Mouse (Mus musculus): Measurements from ENCODE around the gene Zdhhc21. TPM values are rescaled to one million over a fixed set of nuclear protein-coding genes. Genes with fewer than 3 reads are reported as not detected.

Zdhhc21 gene
- total RNA-seq (2014; fragmentation: Nextera tagmentation) = 17.8 and 22.6 TPM in 2 replicates
- 11.4 and 21.0 TPM in 2 replicates for total RNA-seq (2017)

- ATAC-seq (replicated peaks; ENCODE audit: low FRiP score, low TSS enrichment, poor library complexity, severe bottlenecking) = peak; percentile 71
Observed at GRCm38 (mm10) chr4:82859131-82860125, at the start of gene Zdhhc21. Zdhhc21 (minus strand) TSS chr4:82859958.

DNA sequence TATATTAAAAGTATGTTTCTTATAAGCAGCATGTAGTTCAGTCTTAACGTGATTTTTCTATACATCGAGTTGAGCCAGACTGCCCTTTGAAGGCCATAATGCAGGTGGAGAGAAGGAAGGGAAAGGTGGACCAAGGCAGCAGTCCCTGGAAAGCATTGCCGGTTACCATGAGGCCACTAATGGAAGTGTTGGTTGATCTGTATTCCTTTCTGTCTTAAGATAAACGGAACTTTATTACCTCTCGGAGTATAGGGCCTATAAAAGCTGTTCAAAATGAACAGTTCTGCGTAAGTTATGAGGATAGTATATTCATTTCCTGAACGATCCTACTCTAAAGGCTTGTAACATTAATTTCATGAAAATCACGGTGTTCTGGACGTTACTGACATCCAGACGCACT, 35.5 kb upstream of the Zdhhc21 start:
- ATAC-seq (replicated peaks; ENCODE audit: low FRiP score, low TSS enrichment, poor library complexity, severe bottlenecking) = no peak

DNA sequence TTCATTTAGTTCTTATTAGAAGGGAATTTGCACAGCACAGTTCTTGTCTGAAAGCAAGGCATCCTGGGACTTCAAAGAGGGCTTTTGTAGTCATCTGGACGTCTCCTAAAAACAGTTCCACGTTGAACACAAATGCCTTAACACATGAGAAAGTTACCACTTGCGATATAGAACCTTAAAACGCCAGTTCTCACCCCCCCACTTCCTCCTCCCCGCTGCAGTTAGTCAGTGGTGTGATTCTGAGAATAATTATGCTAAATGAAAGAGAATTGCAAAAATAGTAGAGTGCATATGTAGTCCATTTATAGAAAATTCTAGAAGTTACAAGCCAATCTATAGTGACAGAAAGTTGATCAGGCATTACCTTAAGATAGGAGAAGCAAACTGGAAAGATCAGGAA, 32.5 kb upstream of the Zdhhc21 start:
- no peak for ATAC-seq (replicated peaks; ENCODE audit: low FRiP score, low TSS enrichment, poor library complexity, severe bottlenecking)

- ATAC-seq (replicated peaks; ENCODE audit: low FRiP score, low TSS enrichment, poor library complexity, severe bottlenecking) = no peak
Observed at GRCm38 (mm10) chr4:82891566-82891965, 31.8 kb upstream of the Zdhhc21 start.

GRCm38 (mm10) chr4:82891049-82891448, 31.3 kb upstream of the Zdhhc21 start:
- no peak for ATAC-seq (replicated peaks; ENCODE audit: low FRiP score, low TSS enrichment, poor library complexity, severe bottlenecking)

GRCm38 (mm10) chr4:82890585-82890984, 30.8 kb upstream of the Zdhhc21 start:
- ATAC-seq (replicated peaks; ENCODE audit: low FRiP score, low TSS enrichment, poor library complexity, severe bottlenecking) = no peak

DNA sequence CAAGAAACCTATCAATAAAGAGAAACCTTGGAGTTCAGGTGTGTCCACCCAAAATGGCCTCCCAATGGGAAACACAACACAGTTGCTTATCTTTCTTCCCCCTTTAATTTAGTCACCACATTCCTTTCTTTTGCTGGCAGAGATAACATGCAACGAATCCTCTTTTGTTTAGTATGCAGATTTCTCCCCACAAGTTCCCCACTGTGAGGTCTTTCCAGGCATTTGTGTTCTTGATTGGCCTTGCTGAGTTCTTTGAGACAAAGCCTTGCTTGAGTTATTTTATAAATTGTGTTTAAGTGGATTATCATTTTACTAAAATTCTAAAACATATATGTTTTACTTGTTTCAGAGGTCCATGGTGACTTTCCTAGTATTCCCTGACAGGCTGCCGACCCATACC, 26.4 kb upstream of the Zdhhc21 start:
- ATAC-seq (replicated peaks; ENCODE audit: low FRiP score, low TSS enrichment, poor library complexity, severe bottlenecking) = no peak

DNA sequence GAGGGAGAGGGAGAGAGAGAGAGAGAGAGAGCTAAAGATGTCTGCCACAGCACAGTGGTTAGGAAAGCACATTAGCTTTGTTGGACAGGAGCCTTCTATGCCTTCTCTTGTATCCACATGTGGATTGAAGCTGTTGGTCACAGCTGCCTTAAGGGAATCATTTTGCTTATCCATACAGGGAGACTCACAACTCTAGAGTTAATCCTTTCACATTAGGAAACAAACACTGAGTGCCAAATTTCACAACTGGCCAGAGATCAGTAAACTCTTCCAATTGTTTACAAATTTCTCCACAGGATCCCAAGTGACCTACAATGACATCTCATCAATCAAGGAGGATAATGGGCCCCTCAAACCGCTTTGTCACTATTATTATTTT, 25.8 kb upstream of the Zdhhc21 start:
- no peak for ATAC-seq (replicated peaks; ENCODE audit: low FRiP score, low TSS enrichment, poor library complexity, severe bottlenecking)

DNA sequence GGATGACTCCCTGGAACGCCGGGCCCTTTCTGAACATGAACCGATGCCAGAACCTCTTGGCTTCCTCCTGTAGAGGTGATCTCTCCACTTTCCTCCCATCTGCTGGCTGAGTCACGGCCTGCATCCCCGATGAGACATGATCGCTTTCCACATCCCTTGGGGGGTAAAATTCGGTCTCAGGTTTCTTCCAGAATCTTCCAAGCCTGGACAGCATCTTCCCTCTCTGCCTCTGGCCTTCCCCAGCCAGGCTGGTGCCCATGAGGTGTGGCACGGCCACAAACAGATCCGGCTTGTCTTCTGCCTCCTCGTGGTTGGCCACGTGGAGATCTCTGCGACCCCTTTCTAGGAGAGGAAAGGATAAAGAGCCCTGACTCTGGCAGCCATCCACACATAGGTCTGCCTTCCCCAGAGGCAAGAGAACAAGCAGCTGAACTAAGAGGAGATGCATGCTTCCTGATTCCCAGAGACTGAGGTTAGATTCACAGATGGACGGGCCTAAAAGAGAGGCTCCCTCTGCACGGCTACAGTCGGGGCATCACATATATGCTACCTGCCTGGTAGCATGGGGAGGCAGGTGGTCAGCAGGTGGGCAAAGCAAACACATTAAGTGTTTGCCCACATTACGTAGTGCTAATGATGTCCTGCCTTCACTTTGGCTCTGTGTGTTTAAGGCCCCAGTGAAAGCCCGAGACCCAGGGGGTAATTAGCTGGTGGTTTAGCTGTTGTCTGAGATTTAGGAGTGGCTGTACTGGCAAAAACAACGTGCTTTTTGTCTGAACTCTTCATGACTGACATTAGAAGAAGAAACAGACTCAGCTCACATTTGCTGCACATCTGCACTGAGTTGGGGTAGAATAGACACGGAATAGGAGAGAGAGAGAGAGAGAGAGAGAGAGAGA, 25.1 kb upstream of the Zdhhc21 start, which contains the start of gene Cer1:
TSS of gene Cer1 (minus strand) at position 513 of the 899 bp plus-strand sequence.
- no peak for ATAC-seq (replicated peaks; ENCODE audit: low FRiP score, low TSS enrichment, poor library complexity, severe bottlenecking)

DNA sequence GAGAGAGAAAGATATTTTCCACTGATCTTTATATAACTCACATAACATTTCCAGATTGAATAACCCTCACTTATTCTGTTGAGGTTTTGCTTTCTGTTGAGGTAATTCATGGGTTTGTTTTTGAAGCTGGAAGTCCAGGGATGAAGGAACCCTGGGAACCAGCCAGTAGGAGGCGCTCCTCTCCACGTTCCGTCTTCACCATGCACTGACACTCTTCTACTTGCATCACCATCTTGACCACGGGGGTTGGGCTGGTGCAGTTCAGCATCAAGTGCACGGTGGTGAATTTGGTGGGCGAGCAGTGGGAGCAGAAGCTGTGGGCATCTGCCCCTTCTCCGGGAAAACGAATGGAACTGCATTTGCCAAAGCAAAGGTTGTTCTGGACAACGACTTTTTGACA, 22.7 kb upstream of the Zdhhc21 start:
- ATAC-seq (replicated peaks; ENCODE audit: low FRiP score, low TSS enrichment, poor library complexity, severe bottlenecking) = no peak

DNA sequence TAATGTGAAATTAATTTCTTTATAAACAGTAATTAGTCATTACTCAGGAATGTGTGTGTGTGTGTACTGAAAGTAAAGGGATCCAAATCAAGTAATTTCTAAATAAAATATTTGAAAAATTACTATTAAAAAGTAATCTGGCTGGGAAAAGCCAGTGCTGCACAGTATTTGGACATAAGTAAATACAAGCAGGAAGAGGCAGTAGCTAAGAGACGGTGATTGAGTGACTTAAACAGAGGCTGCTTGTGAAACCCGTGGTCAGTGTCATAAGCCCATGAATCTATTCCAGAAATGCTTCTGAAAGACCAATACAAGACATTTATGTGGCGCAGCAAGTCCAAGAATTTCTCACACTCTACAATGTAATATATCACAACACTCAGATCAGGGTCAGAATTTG, 21.6 kb upstream of the Zdhhc21 start:
- ATAC-seq (replicated peaks; ENCODE audit: low FRiP score, low TSS enrichment, poor library complexity, severe bottlenecking) = no peak

GRCm38 (mm10) chr4:82880243-82880642, 20.5 kb upstream of the Zdhhc21 start:
- ATAC-seq (replicated peaks; ENCODE audit: low FRiP score, low TSS enrichment, poor library complexity, severe bottlenecking) = no peak

DNA sequence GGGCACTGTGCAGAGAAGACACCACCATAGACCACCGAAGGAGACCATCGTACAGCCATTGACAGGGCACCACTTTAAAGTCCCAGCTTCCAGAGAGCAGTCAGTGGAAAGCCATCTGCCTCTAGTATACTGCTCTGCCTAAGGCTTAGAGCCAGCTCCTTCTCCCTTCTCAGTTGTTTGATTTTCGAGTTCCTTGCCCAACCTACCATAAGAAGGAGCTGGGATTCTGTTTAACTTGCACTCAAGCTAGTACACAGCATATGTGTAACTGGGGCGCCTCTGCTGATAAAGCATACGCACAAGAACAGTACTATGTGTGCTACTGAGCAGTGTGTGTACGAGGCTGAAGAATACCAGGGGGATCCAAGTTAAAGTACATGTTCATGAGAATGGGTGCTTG, 19.4 kb upstream of the Zdhhc21 start:
- ATAC-seq (replicated peaks; ENCODE audit: low FRiP score, low TSS enrichment, poor library complexity, severe bottlenecking) = no peak

GRCm38 (mm10) chr4:82876656-82877055, 16.9 kb upstream of the Zdhhc21 start:
- ATAC-seq (replicated peaks; ENCODE audit: low FRiP score, low TSS enrichment, poor library complexity, severe bottlenecking) = no peak

DNA sequence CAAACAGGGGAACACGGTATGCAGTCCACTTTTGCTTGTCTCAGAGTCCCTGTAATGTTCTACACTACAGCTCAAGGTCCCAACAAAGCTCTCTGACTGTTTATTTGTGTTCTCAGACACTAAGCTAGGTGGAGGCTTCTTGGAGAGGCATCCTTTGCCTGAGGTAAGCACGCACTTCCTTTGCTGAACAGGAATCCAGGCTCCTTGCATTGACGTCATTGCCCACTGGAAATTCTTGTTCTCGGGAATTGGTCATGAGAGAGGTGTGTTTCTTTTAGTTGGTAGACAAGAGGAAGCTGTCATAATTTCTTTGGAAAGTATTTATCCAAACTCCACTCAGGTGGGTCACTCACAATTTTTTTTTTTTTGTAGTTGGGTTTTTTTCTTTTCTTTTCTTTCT, 15.8 kb upstream of the Zdhhc21 start:
- no peak for ATAC-seq (replicated peaks; ENCODE audit: low FRiP score, low TSS enrichment, poor library complexity, severe bottlenecking)

- no peak for ATAC-seq (replicated peaks; ENCODE audit: low FRiP score, low TSS enrichment, poor library complexity, severe bottlenecking)
Observed at GRCm38 (mm10) chr4:82874791-82875190, 15.0 kb upstream of the Zdhhc21 start.

- ATAC-seq (replicated peaks; ENCODE audit: low FRiP score, low TSS enrichment, poor library complexity, severe bottlenecking) = no peak
Observed at GRCm38 (mm10) chr4:82872548-82872947, 12.8 kb upstream of the Zdhhc21 start.

DNA sequence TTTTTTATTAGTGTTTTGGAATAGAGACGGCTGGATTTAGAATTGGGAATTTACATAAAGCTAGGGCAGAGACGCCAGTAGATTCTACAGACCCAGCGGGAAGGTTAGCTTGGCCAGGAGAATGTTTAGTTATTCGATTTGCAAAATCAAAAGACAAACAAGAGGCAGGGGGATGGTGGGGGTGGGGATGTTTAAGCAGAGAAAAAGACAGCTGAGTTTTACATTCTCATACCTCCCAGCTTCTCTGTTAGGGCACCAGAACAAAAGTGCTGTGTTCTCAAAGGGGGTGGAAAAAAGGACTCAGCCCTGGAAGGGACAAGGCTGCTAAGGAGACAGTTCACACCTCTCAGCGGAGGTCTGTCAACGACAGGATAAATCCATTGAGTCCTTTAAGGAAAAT, 12.4 kb upstream of the Zdhhc21 start:
- no peak for ATAC-seq (replicated peaks; ENCODE audit: low FRiP score, low TSS enrichment, poor library complexity, severe bottlenecking)

- no peak for ATAC-seq (replicated peaks; ENCODE audit: low FRiP score, low TSS enrichment, poor library complexity, severe bottlenecking)
Observed at GRCm38 (mm10) chr4:82870931-82871330, 11.2 kb upstream of the Zdhhc21 start.
